Mouse (Mus musculus) cerebellum, adult 2 months (tissue): Measurements from ENCODE around the gene Gal. TPM values are rescaled to one million over a fixed set of nuclear protein-coding genes. Genes with fewer than 3 reads are reported as not detected.

Experiments
- DNase-seq, 2 experiments: peaks; one replicate each; pipeline ENCODE4 v3.0.0; 2021
- H3K27ac ChIP-seq: fragments of 200-500 bp; 2 replicates; pipeline ENCODE4 v1.5.1; 2012; ENCODE audit warnings: low read length, control low read depth, inconsistent platforms; ENCODE audit not compliant: insufficient read depth
- H3K27me3 ChIP-seq: fragments of 200-500 bp; 2 replicates; pipeline ENCODE4 v1.6.1; 2012; ENCODE audit warnings: inconsistent platforms, mild to moderate bottlenecking, low read length, moderate library complexity; ENCODE audit not compliant: control insufficient read depth, insufficient read depth
- H3K4me1 ChIP-seq: fragments of 200-500 bp; 2 replicates; pipeline ENCODE4 v1.6.1; 2011; ENCODE audit warnings: low read length; ENCODE audit not compliant: control insufficient read depth, insufficient read depth
- H3K4me3 ChIP-seq: fragments of 200-500 bp; replicated peaks from 2 replicates; pipeline ENCODE3; 2011; ENCODE audit warnings: mild to moderate bottlenecking, low read depth, low read length, control low read depth; ENCODE audit not compliant: insufficient read depth
- CTCF ChIP-seq: fragments of 200-500 bp; IDR thresholded peaks from 2 replicates; pipeline ENCODE4 v1.5.1; 2011; ENCODE audit warnings: low read depth, mild to moderate bottlenecking, control low read depth, low read length, moderate library complexity, borderline replicate concordance; ENCODE audit not compliant: insufficient read depth
- POLR2A ChIP-seq: fragments of 200-500 bp; IDR thresholded peaks from 2 replicates; pipeline ENCODE4 v1.6.1; 2011; ENCODE audit warnings: low read length, control low read depth, borderline replicate concordance; ENCODE audit not compliant: insufficient read depth
- whole genome bisulfite sequencing: fragments of 180-500 bp; shearing (Covaris S2); methylation state at CpG from one replicate; pipeline ENCODE4 v1.1.7; 2018; 5-methylcytosine and 5-hydroxymethylcytosine counted together
- polyA plus RNA-seq: library from polyadenylated mRNA; depleted of rRNA; stranded (reverse); fragments of >200 nt; gene quantifications from 2 replicates; pipeline ENCODE4 v1.2.3, GENCODE M21; 2012; rRNA removed

Gene Gal
- polyA plus RNA-seq, 1 experiment = 6.7 TPM

DNA sequence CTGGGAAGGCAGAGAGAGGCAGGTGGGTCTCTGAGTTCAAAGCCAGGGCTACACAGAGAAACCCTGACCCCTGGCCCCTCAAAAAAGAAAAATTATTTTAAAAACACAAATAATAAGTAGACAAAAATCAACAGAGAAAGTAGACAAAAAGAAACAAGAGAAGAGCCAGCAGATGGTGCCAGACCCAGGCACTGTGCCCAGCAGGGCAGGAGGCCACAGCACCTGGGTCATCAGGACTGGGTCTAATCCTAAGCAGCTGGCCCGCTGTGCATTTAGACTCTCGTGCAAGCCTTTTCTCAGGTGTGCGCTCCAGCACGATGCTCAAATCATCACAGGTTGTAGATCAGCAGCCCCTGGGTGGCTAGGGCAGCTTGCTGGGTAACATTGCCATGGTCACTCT, 50.8 kb downstream of the Gal start:
- DNase-seq = no peak
- TF ChIP-seq CTCF = no peak
- no peak for TF ChIP-seq POLR2A
- Histone ChIP-seq H3K4me3 (no peak overlapping the region), H3K27me3 (no peaks in the 10 kb centered on the region), H3K4me1 (no peaks in the 10 kb centered on the region), H3K27ac (no peak overlapping the region)
- WGBS = 48% methylated on average over 4 of the region's 4 CpGs

Other genes with a start within 250 kb of the Gal start
- 56.6 and 61.3 TPM in 2 replicates for gene Mrpl21, start 131.6 kb downstream of the Gal start, polyA plus RNA-seq
- gene Ighmbp2, start 131.5 kb downstream of the Gal start, polyA plus RNA-seq = 9.2 and 9.8 TPM in 2 replicates
- gene Cpt1a, start 92.2 kb downstream of the Gal start, polyA plus RNA-seq = 22.2 and 24.1 TPM in 2 replicates
- gene Tesmin, start 25.7 kb downstream of the Gal start, polyA plus RNA-seq = 0.13 and 0.15 TPM in 2 replicates
- gene Ppp6r3, start 161.2 kb upstream of the Gal start, polyA plus RNA-seq = 95.8 and 101 TPM in 2 replicates